Mouse (Mus musculus): ENCODE measurements around the gene Fpgs. TPM values are rescaled to one million over a fixed set of nuclear protein-coding genes. Genes with fewer than 3 reads are reported as not detected.

Gene Fpgs
- polyA plus RNA-seq, 1 experiment from 2014 or later: 25.9 TPM

DNA sequence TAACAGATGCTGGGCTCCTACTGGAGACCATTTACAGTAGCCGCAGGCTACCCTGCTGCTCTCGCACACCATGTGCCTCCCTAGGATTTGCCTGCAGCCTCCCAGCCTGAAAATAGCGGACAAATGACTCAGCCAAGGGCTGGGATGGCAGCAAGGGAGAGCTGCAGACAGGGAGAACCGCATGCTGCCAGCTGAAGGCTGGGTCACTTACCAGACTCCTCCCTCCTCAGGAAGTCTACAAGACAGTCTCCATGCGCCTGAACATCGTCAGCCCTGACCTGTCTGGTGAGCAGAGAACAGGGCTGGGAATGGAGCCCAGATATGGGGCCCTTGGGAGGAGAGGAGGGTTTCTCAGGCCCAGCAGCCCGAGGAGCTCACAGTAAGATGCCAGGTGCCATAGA is 23.9 kb downstream of the Fpgs start:
- Histone ChIP-seq H3K9me3 (ENCODE audit: control insufficient read depth, low read depth, low read length) (no peaks in the 10 kb centered on the region), H3K27me3 (ENCODE audit: control insufficient read depth, insufficient read depth, low read length) (no peaks in the 10 kb centered on the region), H3K4me2 (replicated peaks; ENCODE audit: low read depth, low read length) (no peak overlapping the region), H3K36me3 (ENCODE audit: control insufficient read depth, insufficient read depth, low read length) (peaks cover 29% of the 10 kb centered on the region), H3K27ac (ENCODE audit: low read length) (peak overlapping the region; percentile 86), H3K9ac (replicated peaks; ENCODE audit: low read depth, low read length) (no peak overlapping the region), H3K4me1 (ENCODE audit: control insufficient read depth, insufficient read depth, low read length) (peaks cover 14% of the 10 kb centered on the region), H3K4me3 (ENCODE audit: low read depth, low read length) (no peak overlapping the region)
- 27% methylated on average over 7 of the region's 7 CpGs for WGBS
- ATAC-seq (ENCODE audit: insufficient number of reproducible peaks, insufficient read depth, low FRiP score, low read depth): peak; percentile 55; the same call in 1 of the 2 replicates

DNA sequence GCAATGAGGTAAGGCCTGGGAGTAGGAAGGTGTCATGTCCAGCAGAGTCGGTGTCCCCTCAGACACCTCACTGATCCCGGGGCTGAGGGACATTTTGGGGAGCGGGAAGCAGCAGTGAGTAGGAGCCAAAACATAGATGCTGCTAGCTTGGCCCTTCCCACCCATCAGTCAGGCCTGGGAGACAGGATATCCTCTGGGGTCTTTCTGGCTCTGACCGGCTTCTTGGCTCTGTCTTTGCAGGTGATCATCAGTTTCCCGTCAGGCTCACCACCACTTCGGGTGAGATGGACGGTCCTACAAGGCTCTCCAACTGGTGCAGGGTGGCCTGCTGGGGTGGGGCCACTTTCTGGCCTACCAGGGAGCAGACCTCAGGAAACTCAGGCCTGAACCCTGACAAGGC is 26.3 kb downstream of the Fpgs start:
- H3K27me3 ChIP-seq (ENCODE audit: control insufficient read depth, insufficient read depth, low read length): no peaks in the 10 kb centered on the region
- 84% methylated on average over 7 of the region's 7 CpGs for WGBS
- H3K4me1 ChIP-seq (ENCODE audit: control insufficient read depth, insufficient read depth, low read length): peaks cover 14% of the 10 kb centered on the region
- H3K4me3 ChIP-seq (ENCODE audit: low read depth, low read length): no peak overlapping the region
- no peak for ATAC-seq (ENCODE audit: insufficient number of reproducible peaks, insufficient read depth, low FRiP score, low read depth)
- H3K27ac ChIP-seq (ENCODE audit: low read length): no peak overlapping the region
- no peaks in the 10 kb centered on the region for H3K9me3 ChIP-seq (ENCODE audit: control insufficient read depth, low read depth, low read length)
- no peak overlapping the region for H3K4me2 ChIP-seq (replicated peaks; ENCODE audit: low read depth, low read length)
- H3K36me3 ChIP-seq (ENCODE audit: control insufficient read depth, insufficient read depth, low read length): peaks cover 12% of the 10 kb centered on the region; the same call in 1 of the 2 replicates
- no peak overlapping the region for H3K9ac ChIP-seq (replicated peaks; ENCODE audit: low read depth, low read length)

DNA sequence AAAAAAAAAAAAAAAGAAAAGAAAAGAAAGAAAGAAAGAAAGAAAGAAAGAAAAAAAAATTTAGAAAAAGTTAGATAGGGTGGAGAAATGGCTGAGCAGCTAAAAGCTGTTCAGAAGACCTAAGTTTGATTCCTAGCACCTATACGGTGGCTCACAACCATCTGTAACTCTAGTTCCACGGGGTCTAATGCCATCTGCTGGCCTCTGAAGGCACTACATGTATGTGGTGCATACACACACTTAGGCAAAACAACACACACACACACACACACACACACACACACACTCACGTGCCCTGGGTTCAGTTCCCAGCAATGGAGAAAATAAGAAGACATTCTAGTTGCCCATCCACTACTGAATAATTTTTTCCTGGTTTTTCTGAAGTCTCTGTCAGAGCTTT is 27.1 kb downstream of the Fpgs start:
- Histone ChIP-seq H3K4me3 (ENCODE audit: low read depth, low read length) (no peak overlapping the region), H3K27ac (ENCODE audit: low read length) (no peak overlapping the region), H3K4me1 (ENCODE audit: control insufficient read depth, insufficient read depth, low read length) (peaks cover 14% of the 10 kb centered on the region), H3K9me3 (ENCODE audit: control insufficient read depth, low read depth, low read length) (no peaks in the 10 kb centered on the region), H3K9ac (replicated peaks; ENCODE audit: low read depth, low read length) (no peak overlapping the region), H3K36me3 (ENCODE audit: control insufficient read depth, insufficient read depth, low read length) (peaks cover 9% of the 10 kb centered on the region; the same call in 1 of the 2 replicates), H3K27me3 (ENCODE audit: control insufficient read depth, insufficient read depth, low read length) (no peaks in the 10 kb centered on the region), H3K4me2 (replicated peaks; ENCODE audit: low read depth, low read length) (no peak overlapping the region)
- WGBS: 85% methylated on average over 3 of the region's 3 CpGs
- ATAC-seq (ENCODE audit: insufficient number of reproducible peaks, insufficient read depth, low FRiP score, low read depth): no peak

DNA sequence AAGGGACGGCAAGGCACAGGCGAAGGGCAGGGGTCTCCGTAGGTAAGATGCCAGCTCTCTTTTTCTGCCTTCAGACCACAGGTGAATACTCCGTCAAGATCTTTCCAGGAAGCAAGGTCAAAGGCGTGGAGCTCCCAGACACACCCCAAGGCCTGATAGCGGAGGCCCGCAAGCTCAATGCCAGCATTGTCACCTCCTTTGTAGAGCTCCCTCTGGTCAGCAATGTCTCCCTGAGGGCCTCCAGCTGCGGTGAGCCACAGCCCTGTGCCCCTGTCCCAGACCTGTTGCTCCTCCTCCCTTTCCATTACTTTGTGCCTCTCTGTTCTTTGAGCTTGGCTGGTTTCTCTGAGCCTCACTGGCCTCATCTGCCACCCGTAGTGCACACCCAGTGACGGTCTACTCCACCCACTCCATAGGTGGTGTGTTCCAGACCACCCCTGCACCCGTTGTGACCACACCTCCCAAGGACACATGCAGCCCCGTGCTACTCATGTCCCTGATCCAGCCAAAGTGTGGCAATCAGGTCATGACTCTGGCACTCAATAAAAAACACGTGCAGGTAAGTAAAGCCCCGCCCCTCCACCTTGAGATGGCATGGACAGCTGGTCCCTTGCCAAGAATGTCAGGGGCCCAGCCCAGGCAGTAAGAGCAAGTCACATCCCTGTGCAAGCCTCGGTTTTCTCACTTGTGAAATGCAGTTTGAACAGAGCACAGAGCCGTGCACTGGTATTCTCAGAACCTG is 30.6 kb downstream of the Fpgs start:
- Histone ChIP-seq H3K4me1 (ENCODE audit: control insufficient read depth, insufficient read depth, low read length) (no peaks in the 10 kb centered on the region), H3K9ac (replicated peaks; ENCODE audit: low read depth, low read length) (no peak overlapping the region), H3K27me3 (ENCODE audit: control insufficient read depth, insufficient read depth, low read length) (no peaks in the 10 kb centered on the region), H3K4me3 (ENCODE audit: low read depth, low read length) (no peak overlapping the region), H3K9me3 (ENCODE audit: control insufficient read depth, low read depth, low read length) (no peaks in the 10 kb centered on the region), H3K27ac (ENCODE audit: low read length) (no peak overlapping the region), H3K4me2 (replicated peaks; ENCODE audit: low read depth, low read length) (no peak overlapping the region), H3K36me3 (ENCODE audit: control insufficient read depth, insufficient read depth, low read length) (peaks cover 4% of the 10 kb centered on the region; the same call in 1 of the 2 replicates)
- 67% methylated on average over 16 of the region's 16 CpGs for WGBS
- ATAC-seq (ENCODE audit: insufficient number of reproducible peaks, insufficient read depth, low FRiP score, low read depth): peak; percentile 67

DNA sequence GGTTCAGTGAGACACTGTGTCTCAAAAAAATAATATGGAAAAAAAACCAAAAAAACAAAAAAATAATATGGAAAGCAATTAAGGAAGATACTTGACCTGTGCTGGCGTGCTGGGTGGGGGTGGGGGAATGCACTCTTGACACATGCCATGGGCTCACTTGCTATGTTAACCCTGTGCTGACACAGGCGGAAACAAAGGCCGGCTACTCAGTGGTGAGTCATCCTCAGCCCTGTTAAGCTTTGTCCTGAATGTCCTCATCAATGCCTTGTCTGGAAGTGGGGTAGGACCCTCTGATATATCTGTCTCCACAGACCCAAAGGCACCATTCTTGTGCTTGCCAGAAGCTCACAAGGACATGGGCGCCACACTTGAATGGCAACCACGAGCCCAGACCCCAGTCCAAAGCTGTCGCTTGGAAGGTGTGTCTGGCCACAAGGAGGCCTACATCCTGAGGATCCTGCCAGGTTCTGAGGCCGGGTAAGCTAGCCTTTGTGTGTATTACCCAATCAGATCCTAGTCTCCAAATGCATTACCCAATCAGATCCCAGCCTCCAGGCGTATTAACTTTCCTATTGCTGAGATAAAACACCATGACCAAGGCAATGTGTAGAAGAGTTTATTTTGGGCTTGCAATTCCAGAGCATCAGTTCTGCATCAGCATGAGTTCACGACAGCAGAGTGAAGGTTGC is 31.9 kb downstream of the Fpgs start:
- Histone ChIP-seq H3K27me3 (ENCODE audit: control insufficient read depth, insufficient read depth, low read length) (no peaks in the 10 kb centered on the region), H3K4me1 (ENCODE audit: control insufficient read depth, insufficient read depth, low read length) (no peaks in the 10 kb centered on the region), H3K36me3 (ENCODE audit: control insufficient read depth, insufficient read depth, low read length) (peaks cover 4% of the 10 kb centered on the region; the same call in 1 of the 2 replicates), H3K9me3 (ENCODE audit: control insufficient read depth, low read depth, low read length) (no peaks in the 10 kb centered on the region), H3K9ac (replicated peaks; ENCODE audit: low read depth, low read length) (no peak overlapping the region), H3K4me3 (ENCODE audit: low read depth, low read length) (no peak overlapping the region), H3K27ac (ENCODE audit: low read length) (no peak overlapping the region), H3K4me2 (replicated peaks; ENCODE audit: low read depth, low read length) (no peak overlapping the region)
- ATAC-seq (ENCODE audit: insufficient number of reproducible peaks, insufficient read depth, low FRiP score, low read depth): no peak
- WGBS: 77% methylated on average over 9 of the region's 9 CpGs

DNA sequence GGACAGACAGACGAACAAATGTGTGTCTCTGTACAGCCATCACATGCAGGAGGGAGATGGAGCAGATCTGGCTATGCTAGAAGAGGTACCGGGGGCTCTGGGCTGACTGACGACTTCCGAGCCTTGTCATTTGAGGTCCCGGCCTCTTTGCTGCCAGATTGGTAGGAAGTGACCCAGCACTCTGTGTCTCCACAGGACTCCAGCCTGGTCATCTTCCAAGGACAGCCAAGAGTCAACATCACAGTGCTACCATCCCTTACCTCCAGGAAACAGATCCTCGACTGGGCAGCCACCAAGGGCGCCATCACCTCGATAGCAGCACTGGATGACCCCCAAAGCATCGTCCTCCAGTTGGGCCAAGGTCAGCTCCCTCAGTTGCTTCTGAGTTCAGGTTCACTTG is 32.8 kb downstream of the Fpgs start:
- Histone ChIP-seq H3K9me3 (ENCODE audit: control insufficient read depth, low read depth, low read length) (no peaks in the 10 kb centered on the region), H3K36me3 (ENCODE audit: control insufficient read depth, insufficient read depth, low read length) (peaks cover 4% of the 10 kb centered on the region; the same call in 1 of the 2 replicates), H3K9ac (replicated peaks; ENCODE audit: low read depth, low read length) (no peak overlapping the region), H3K27me3 (ENCODE audit: control insufficient read depth, insufficient read depth, low read length) (no peaks in the 10 kb centered on the region), H3K4me2 (replicated peaks; ENCODE audit: low read depth, low read length) (no peak overlapping the region), H3K4me1 (ENCODE audit: control insufficient read depth, insufficient read depth, low read length) (no peaks in the 10 kb centered on the region; the same call in 1 of the 2 replicates), H3K4me3 (ENCODE audit: low read depth, low read length) (no peak overlapping the region), H3K27ac (ENCODE audit: low read length) (no peak overlapping the region)
- ATAC-seq (ENCODE audit: insufficient number of reproducible peaks, insufficient read depth, low FRiP score, low read depth): no peak
- 82% methylated on average over 9 of the region's 9 CpGs for WGBS

DNA sequence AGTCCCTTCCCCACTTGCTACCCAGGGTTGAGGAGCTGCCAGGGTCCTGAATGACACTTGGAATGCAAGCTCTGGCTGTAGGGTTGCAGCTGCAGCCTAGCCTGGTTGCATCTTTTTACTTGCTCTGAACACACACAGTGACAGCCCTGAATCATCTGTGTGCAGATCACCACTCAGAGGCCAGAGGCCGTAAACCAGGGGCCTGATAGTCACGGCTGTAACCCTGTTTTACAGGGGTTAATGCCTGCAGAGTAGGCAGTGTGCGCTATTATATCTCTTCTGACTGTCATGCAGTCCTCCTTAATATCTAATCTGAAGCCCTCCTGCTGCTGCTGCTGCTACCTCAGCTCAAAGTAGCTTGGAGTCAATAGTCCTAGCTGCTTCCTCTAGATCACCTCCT is 34.1 kb downstream of the Fpgs start:
- peaks cover 4% of the 10 kb centered on the region; the same call in 1 of the 2 replicates for H3K36me3 ChIP-seq (ENCODE audit: control insufficient read depth, insufficient read depth, low read length)
- no peaks in the 10 kb centered on the region for H3K27me3 ChIP-seq (ENCODE audit: control insufficient read depth, insufficient read depth, low read length)
- H3K4me2 ChIP-seq (replicated peaks; ENCODE audit: low read depth, low read length): no peak overlapping the region
- no peaks in the 10 kb centered on the region for H3K9me3 ChIP-seq (ENCODE audit: control insufficient read depth, low read depth, low read length)
- H3K4me3 ChIP-seq (ENCODE audit: low read depth, low read length): no peak overlapping the region
- no peaks in the 10 kb centered on the region; the same call in 1 of the 2 replicates for H3K4me1 ChIP-seq (ENCODE audit: control insufficient read depth, insufficient read depth, low read length)
- H3K9ac ChIP-seq (replicated peaks; ENCODE audit: low read depth, low read length): no peak overlapping the region
- no peak overlapping the region for H3K27ac ChIP-seq (ENCODE audit: low read length)
- ATAC-seq (ENCODE audit: insufficient number of reproducible peaks, insufficient read depth, low FRiP score, low read depth): no peak
- 68% methylated on average over 3 of the region's 3 CpGs for WGBS

DNA sequence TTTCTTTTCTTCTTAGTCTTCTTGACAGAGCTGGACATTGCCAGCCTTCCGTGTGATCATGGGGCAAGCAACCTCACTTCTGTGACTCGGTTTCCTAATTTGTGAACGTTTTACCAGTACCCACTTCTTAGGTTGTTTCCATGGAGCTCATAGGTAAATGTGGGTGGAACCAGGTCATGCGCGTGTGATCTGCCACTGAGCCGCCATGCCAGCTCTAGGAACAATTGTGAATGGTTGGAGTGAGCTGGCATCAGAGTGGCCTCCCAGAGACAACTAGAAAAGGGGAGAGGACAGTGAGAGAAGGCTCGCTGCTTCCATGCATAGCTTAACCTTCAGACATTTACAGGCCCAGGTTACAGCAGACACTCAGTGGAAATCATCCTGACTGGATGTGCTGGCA is 35.8 kb downstream of the Fpgs start:
- no peak overlapping the region for H3K4me3 ChIP-seq (ENCODE audit: low read depth, low read length)
- no peaks in the 10 kb centered on the region; the same call in 1 of the 2 replicates for H3K4me1 ChIP-seq (ENCODE audit: control insufficient read depth, insufficient read depth, low read length)
- no peaks in the 10 kb centered on the region for H3K9me3 ChIP-seq (ENCODE audit: control insufficient read depth, low read depth, low read length)
- no peak overlapping the region for H3K4me2 ChIP-seq (replicated peaks; ENCODE audit: low read depth, low read length)
- H3K9ac ChIP-seq (replicated peaks; ENCODE audit: low read depth, low read length): no peak overlapping the region
- 90% methylated on average over 7 of the region's 7 CpGs for WGBS
- peaks cover 2% of the 10 kb centered on the region; the same call in 1 of the 2 replicates for H3K36me3 ChIP-seq (ENCODE audit: control insufficient read depth, insufficient read depth, low read length)
- no peaks in the 10 kb centered on the region for H3K27me3 ChIP-seq (ENCODE audit: control insufficient read depth, insufficient read depth, low read length)
- H3K27ac ChIP-seq (ENCODE audit: low read length): no peak overlapping the region
- ATAC-seq (ENCODE audit: insufficient number of reproducible peaks, insufficient read depth, low FRiP score, low read depth): no peak
